Mouse (Mus musculus) megakaryocyte, embryonic 14.5 days (primary cell): ENCODE measurements around the gene Ror1.

Experiments
- FLI1 ChIP-seq: IDR thresholded peaks from 2 replicates; pipeline ENCODE4 v1.6.1; 2012; ENCODE audit warnings: low read length, inconsistent platforms, mixed read lengths
- GATA1 ChIP-seq: IDR thresholded peaks from 3 replicates; pipeline ENCODE4 v1.6.1; 2012; ENCODE audit warnings: mixed read lengths, low read length, inconsistent platforms, borderline replicate concordance

- TF ChIP-seq GATA1 (no peak), FLI1 (no peak)
Observed at GRCm38 (mm10) chr4:100284528-100284927, 188.9 kb downstream of the Ror1 start.
